Mouse (Mus musculus) MEL (cell line): Measurements from ENCODE around the gene Oxnad1. TPM values are rescaled to one million over a fixed set of nuclear protein-coding genes. Genes with fewer than 3 reads are reported as not detected.

ENCODE experiments used
- DNase-seq: peaks from one replicate; pipeline ENCODE4 v3.0.0; 2011; ENCODE audit warnings: low read depth, low spot score
- H3K27ac ChIP-seq: 2 replicates; pipeline ENCODE4 v1.5.1; 2012; ENCODE audit warnings: low read depth, mild to moderate bottlenecking, control low read depth, low read length, moderate library complexity; ENCODE audit not compliant: control insufficient read depth
- H3K27me3 ChIP-seq, 2 experiments: fragments of 150-350 bp in 1 of 2; sonication (generic) in 1 of 2; 2 replicates each; pipeline ENCODE4 v1.6.1; 2012; ENCODE audit warnings: low read length in 2 of 2, mild to moderate bottlenecking in 2 of 2, improper control_type of control experiment in 1 of 2, moderate library complexity in 1 of 2; ENCODE audit not compliant: insufficient read depth in 2 of 2, control insufficient read depth in 1 of 2
- H3K36me3 ChIP-seq, 2 experiments: 2 replicates each; pipeline ENCODE4 v1.6.1; 2012 to 2014; ENCODE audit warnings: low read length in 2 of 2, improper control_type of control experiment in 1 of 2, inconsistent platforms in 1 of 2, mild to moderate bottlenecking in 1 of 2; ENCODE audit not compliant: insufficient read depth in 2 of 2, control insufficient read depth in 1 of 2
- H3K4me1 ChIP-seq, 2 experiments: fragments of 150-350 bp in 1 of 2; sonication (generic) in 1 of 2; 2 replicates each; pipeline ENCODE4 v1.6.1; 2012; ENCODE audit warnings: low read length in 2 of 2, improper control_type of control experiment in 1 of 2, mild to moderate bottlenecking in 1 of 2; ENCODE audit not compliant: insufficient read depth in 2 of 2, control insufficient read depth in 1 of 2
- H3K4me3 ChIP-seq, 2 experiments: fragments of 150-350 bp in 1 of 2; sonication (generic) in 1 of 2; 2 replicates each; pipeline ENCODE4 v1.5.1; 2012; ENCODE audit warnings: low read depth in 2 of 2, low read length in 2 of 2, mild to moderate bottlenecking in 2 of 2, moderate library complexity in 2 of 2, control low read depth in 1 of 2, improper control_type of control experiment in 1 of 2; ENCODE audit not compliant: control insufficient read depth in 1 of 2, insufficient read depth in 1 of 2
- H3K79me2 ChIP-seq: 2 replicates; pipeline ENCODE4 v1.6.1; 2012; ENCODE audit warnings: mild to moderate bottlenecking, low read length, moderate library complexity; ENCODE audit not compliant: control insufficient read depth, poor library complexity, insufficient read depth
- H3K9ac ChIP-seq: 2 replicates; pipeline ENCODE4 v1.6.1; 2012; ENCODE audit warnings: low read depth, mild to moderate bottlenecking, control low read depth, low read length, moderate library complexity; ENCODE audit not compliant: control insufficient read depth, poor library complexity, severe bottlenecking
- H3K9me3 ChIP-seq: fragments of 150-350 bp; sonication (generic); replicated peaks from 2 replicates; pipeline ENCODE4 v1.6.1; 2012; ENCODE audit warnings: mild to moderate bottlenecking, low read length, improper control_type of control experiment, moderate library complexity; ENCODE audit not compliant: insufficient read depth
- CHD2 ChIP-seq: IDR thresholded peaks from 2 replicates; pipeline ENCODE4 v1.6.1; 2011; ENCODE audit warnings: low read length, improper control_type of control experiment
- CTCF ChIP-seq, 3 experiments: IDR thresholded peaks in 2 of 3; conservative IDR thresholded peaks in 1 of 3; 2 replicates each; pipeline ENCODE4 v1.5.1; 2011 to 2012; ENCODE audit warnings: low read length in 3 of 3, low read depth in 2 of 3, mild to moderate bottlenecking in 2 of 3, improper control_type of control experiment in 1 of 3, inconsistent platforms in 1 of 3, mixed read lengths in 1 of 3, moderate library complexity in 1 of 3; ENCODE audit not compliant: control insufficient read depth in 1 of 3, insufficient read depth in 1 of 3, poor library complexity in 1 of 3, severe bottlenecking in 1 of 3
- ETS1 ChIP-seq: IDR thresholded peaks from 2 replicates; pipeline ENCODE4 v1.6.1; 2012; ENCODE audit warnings: low read depth, mild to moderate bottlenecking, inconsistent platforms, low read length, improper control_type of control experiment, moderate library complexity
- GABPA ChIP-seq: IDR thresholded peaks from 2 replicates; pipeline ENCODE4 v1.6.1; 2012; ENCODE audit warnings: low read depth, mild to moderate bottlenecking, inconsistent platforms, low read length, improper control_type of control experiment, moderate library complexity
- GATA1 ChIP-seq: IDR thresholded peaks from 2 replicates; pipeline ENCODE4 v1.6.1; 2011; ENCODE audit warnings: low read depth, low read length, improper control_type of control experiment
- JUND ChIP-seq: IDR thresholded peaks from 2 replicates; pipeline ENCODE4 v1.6.1; 2011; ENCODE audit warnings: low read depth, mild to moderate bottlenecking, improper control_type of control experiment, low read length
- KAT2A ChIP-seq: conservative IDR thresholded peaks from 2 replicates; pipeline ENCODE4 v1.6.1; 2012; ENCODE audit warnings: low read depth, low read length, improper control_type of control experiment, inconsistent platforms
- MAFK ChIP-seq: IDR thresholded peaks from 2 replicates; pipeline ENCODE4 v1.6.1; 2011; ENCODE audit warnings: low read depth, mild to moderate bottlenecking, low read length, improper control_type of control experiment, borderline replicate concordance
- MAX ChIP-seq: IDR thresholded peaks from 2 replicates; pipeline ENCODE4 v1.6.1; 2011; ENCODE audit warnings: low read length, improper control_type of control experiment
- MAZ ChIP-seq: IDR thresholded peaks from 2 replicates; pipeline ENCODE4 v1.6.1; 2012; ENCODE audit warnings: low read depth, mild to moderate bottlenecking, inconsistent platforms, low read length, improper control_type of control experiment
- MXI1 ChIP-seq: IDR thresholded peaks from 2 replicates; pipeline ENCODE4 v1.6.1; 2011; ENCODE audit warnings: mild to moderate bottlenecking, low read depth, low read length, improper control_type of control experiment
- POLR2AphosphoS5 ChIP-seq: IDR thresholded peaks from 2 replicates; pipeline ENCODE4 v1.6.1; 2012; ENCODE audit warnings: low read depth, borderline replicate concordance, mild to moderate bottlenecking, inconsistent platforms, low read length, moderate library complexity, mixed read lengths
- SIN3A ChIP-seq: IDR thresholded peaks from 2 replicates; pipeline ENCODE4 v1.6.1; 2012; ENCODE audit warnings: low read length, improper control_type of control experiment, inconsistent platforms
- SMC3 ChIP-seq: IDR thresholded peaks from 2 replicates; pipeline ENCODE4 v1.6.1; 2011; ENCODE audit warnings: low read depth, low read length, improper control_type of control experiment
- USF1 ChIP-seq: IDR thresholded peaks from 2 replicates; pipeline ENCODE4 v1.6.1; 2014; ENCODE audit warnings: low read depth, mild to moderate bottlenecking, inconsistent platforms, low read length, improper control_type of control experiment, moderate library complexity
- USF2 ChIP-seq, 2 experiments: IDR thresholded peaks; 2 replicates each; pipeline ENCODE4 v1.6.1; 2011 to 2012; ENCODE audit warnings: improper control_type of control experiment in 2 of 2, low read length in 2 of 2, borderline replicate concordance in 1 of 2, inconsistent platforms in 1 of 2, low read depth in 1 of 2, mild to moderate bottlenecking in 1 of 2; ENCODE audit not compliant: insufficient read depth in 1 of 2
- ZC3H11A ChIP-seq: IDR thresholded peaks from 2 replicates; pipeline ENCODE4 v1.6.1; 2012; ENCODE audit warnings: low read depth, mild to moderate bottlenecking, inconsistent platforms, low read length, improper control_type of control experiment
- ZKSCAN1 ChIP-seq: IDR thresholded peaks from 2 replicates; pipeline ENCODE4 v1.6.1; 2012; ENCODE audit warnings: low read depth, mild to moderate bottlenecking, inconsistent platforms, low read length, improper control_type of control experiment, moderate library complexity
- polyA plus RNA-seq, 2 experiments: library from polyadenylated mRNA; stranded (reverse) in 1 of 2; unstranded in 1 of 2; fragments of >175 nt in 1 of 2; fragments of >200 nt in 1 of 2; gene quantifications; 2 replicates each; pipeline versions ENCODE4 v1.2.1 to v1.2.4; 2012; ENCODE audit warnings: low replicate concordance in 2 of 2, low read depth in 1 of 2; ENCODE audit not compliant: insufficient read length in 2 of 2, insufficient read depth in 1 of 2, missing spikeins in 1 of 2
- total RNA-seq: library from RNA; depleted of rRNA; stranded (reverse); fragments of 300-350 nt; gene quantifications from 2 replicates; pipeline ENCODE4 v1.2.3, GENCODE M21; 2012

Gene Oxnad1
- total and polyA plus RNA-seq, 3 experiments, result 54.8 to 244 (median 82.1) TPM

GRCm38 (mm10) chr14:32103556-32103955, 18.4 kb downstream of the Oxnad1 start:
- peaks cover 7% of the 10 kb centered on the region in 2 experiments for H3K4me1 ChIP-seq
- no peaks in the 10 kb centered on the region for H3K9me3 ChIP-seq
- no peak for DNase-seq
- no peak overlapping the region for H3K27ac ChIP-seq
- TF ChIP-seq USF2 (IDR thresholded peaks at IDR 0.05; ENCODE audit: borderline replicate concordance in 1 of 2, insufficient read depth in 1 of 2, low read depth in 1 of 2, low read length in 2 of 2), result no peak
- no peak for TF ChIP-seq MXI1
- no peak for TF ChIP-seq CTCF (IDR thresholded peaks at IDR 0.05 in 2 of 3, conservative IDR thresholded peaks at IDR 0.05 in 1 of 3; ENCODE audit: control insufficient read depth in 1 of 3, insufficient read depth in 1 of 3, low read depth in 2 of 3, low read length in 3 of 3, poor library complexity in 1 of 3, severe bottlenecking in 1 of 3)
- TF ChIP-seq ZKSCAN1, result no peak
- TF ChIP-seq ETS1, result no peak
- TF ChIP-seq ZC3H11A, result no peak
- no peak for TF ChIP-seq SMC3
- no peak for TF ChIP-seq SIN3A
- no peak for TF ChIP-seq KAT2A
- TF ChIP-seq MAZ, result no peak
- no peak for TF ChIP-seq POLR2AphosphoS5
- no peak for TF ChIP-seq CHD2
- TF ChIP-seq MAFK, result no peak
- no peak for TF ChIP-seq GABPA
- TF ChIP-seq MAX, result no peak
- no peaks in the 10 kb centered on the region for H3K27me3 ChIP-seq
- no peaks in the 10 kb centered on the region for H3K79me2 ChIP-seq
- H3K9ac ChIP-seq, result no peak overlapping the region
- H3K36me3 ChIP-seq, result peaks cover 5 to 17% of the 10 kb centered on the region in 2 experiments
- no peak overlapping the region for H3K4me3 ChIP-seq

DNA sequence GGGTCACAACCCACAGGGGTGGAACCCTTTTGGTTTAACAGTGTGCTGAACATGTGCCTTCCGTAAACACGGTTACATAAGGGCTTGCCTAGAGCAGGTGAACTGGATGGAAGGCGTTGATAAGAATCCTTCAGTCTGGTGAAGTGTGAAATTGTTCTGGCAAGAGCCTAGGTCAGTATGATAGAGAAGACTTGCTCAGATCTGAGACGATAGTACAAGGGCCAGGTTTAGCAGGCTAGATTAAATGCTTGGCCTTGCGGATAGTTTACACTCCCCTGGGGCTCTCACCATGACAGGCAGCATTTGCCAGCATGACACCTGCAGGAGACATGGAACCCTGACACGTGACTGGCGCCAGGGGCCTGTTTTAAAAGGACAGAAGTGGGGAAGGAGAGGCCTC, 20.5 kb downstream of the Oxnad1 start:
- Histone ChIP-seq H3K9ac (no peak overlapping the region), H3K36me3 (peaks cover 2 to 5% of the 10 kb centered on the region in 2 experiments), H3K9me3 (no peaks in the 10 kb centered on the region), H3K27me3 (no peaks in the 10 kb centered on the region), H3K4me1 (peaks cover 7% of the 10 kb centered on the region in 2 experiments), H3K27ac (no peak overlapping the region), H3K4me3 (no peak overlapping the region), H3K79me2 (no peaks in the 10 kb centered on the region)
- TF ChIP-seq USF1 (peak; percentile 69), USF2 (IDR thresholded peaks at IDR 0.05; ENCODE audit: borderline replicate concordance in 1 of 2, insufficient read depth in 1 of 2, low read depth in 1 of 2, low read length in 2 of 2) (no peak), JUND (no peak), GATA1 (peak; percentile 20; the same call in 1 of the 2 replicates), MXI1 (peak; percentile 38; the same call in 1 of the 2 replicates), GABPA (no peak), SIN3A (no peak), ETS1 (peak; percentile 41)
- peak; percentile 19 for DNase-seq
